ENCODE assay signal across 10 mouse cellular contexts in the genomic region with DNA sequence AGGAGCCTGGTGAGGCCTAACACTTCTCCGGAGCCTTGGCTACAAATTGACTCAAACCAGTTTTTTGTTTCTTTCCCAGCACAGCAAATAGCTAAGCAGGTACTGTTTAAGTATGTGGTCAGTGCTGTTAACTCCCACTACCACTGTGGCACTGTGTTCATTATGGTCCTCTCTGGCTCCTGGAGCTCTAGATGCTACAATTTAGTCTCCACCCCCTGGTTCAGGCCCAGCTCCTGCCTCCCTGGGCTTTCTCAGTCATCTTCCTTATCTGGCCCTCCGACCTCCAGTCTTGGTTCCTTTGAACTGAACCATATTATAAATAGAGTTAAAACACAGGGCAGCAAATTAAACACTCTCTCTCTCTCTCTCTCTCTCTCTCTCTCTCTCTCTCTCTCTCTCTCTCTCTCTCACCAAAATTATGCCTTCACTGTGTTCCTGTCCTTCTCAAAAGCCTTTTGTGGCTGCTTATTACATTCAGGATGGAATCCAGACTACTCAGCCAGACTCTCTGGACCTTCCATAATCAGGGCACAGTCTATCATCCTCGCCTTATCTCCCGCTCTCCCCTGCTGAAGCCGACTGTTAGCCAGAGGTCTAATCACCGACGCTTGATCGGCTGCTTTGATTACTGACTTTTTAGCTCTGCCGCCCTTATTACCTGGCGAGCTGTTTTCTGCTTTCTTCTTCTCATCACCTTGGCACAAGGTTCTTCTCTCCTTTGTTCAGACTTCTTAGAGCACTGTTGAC.
A peak's percentile ranks its signal among the peaks of the same experiment; 100 is the strongest.
DNase-seq lines count a peak whose midpoint lies in the region; ATAC-seq lines count a peak whose summit lies in the region.
"Had no signal": no experiment of that assay in that cellular context is flagged by ENCODE, and none has a peak within 500 bp of the region (broad histone marks: within the 10 kb centered on the region; RNA-seq: fewer than 3 reads in every experiment).

No protein-coding gene starts in this region.

- ATAC-seq in hindbrain, embryonic 12.5 days (ENCODE audit: low FRiP score): no peak
- ATAC-seq in hindbrain, embryonic 16.5 days: no peak
- no peak for ATAC-seq in liver, embryonic 11.5 days (replicated peaks; ENCODE audit: low FRiP score)

- H3K36me3 ChIP-seq in hindbrain, embryonic 12.5 days: no peaks in the 10 kb centered on the region
- no peaks in the 10 kb centered on the region for H3K36me3 ChIP-seq in hindbrain, embryonic 16.5 days (ENCODE audit: control insufficient read depth, insufficient read depth, low read length)
- H3K36me3 ChIP-seq in liver, embryonic 11.5 days (ENCODE audit: control insufficient read depth, insufficient read depth, low read length): no peaks in the 10 kb centered on the region
- H3K36me3 ChIP-seq: hindbrain, embryonic 15.5 days had no signal

- no peak overlapping the region for H3K4me3 ChIP-seq in hindbrain, embryonic 12.5 days
- no peak overlapping the region for H3K4me3 ChIP-seq in hindbrain, embryonic 16.5 days (ENCODE audit: low read length)
- H3K4me3 ChIP-seq in liver, embryonic 11.5 days (ENCODE audit: low read depth, low read length): no peak overlapping the region
- H3K4me3 ChIP-seq: hindbrain, embryonic 15.5 days had no signal

- H3K9ac ChIP-seq in hindbrain, embryonic 12.5 days: no peak overlapping the region
- no peak overlapping the region for H3K9ac ChIP-seq in hindbrain, embryonic 16.5 days (ENCODE audit: low read depth, low read length)
- no peak overlapping the region for H3K9ac ChIP-seq in liver, embryonic 11.5 days (ENCODE audit: low read depth, low read length)
- H3K9ac ChIP-seq: hindbrain, embryonic 15.5 days had no signal

- 23% methylated on average over 10 of the region's 10 CpGs for WGBS in hindbrain, embryonic 12.5 days
- whole genome bisulfite sequencing in hindbrain, embryonic 16.5 days: 27% methylated on average over 10 of the region's 10 CpGs
- WGBS in liver, embryonic 11.5 days: 22% methylated on average over 10 of the region's 10 CpGs

- H3K27ac ChIP-seq in hindbrain, embryonic 12.5 days: peak overlapping the region; percentile 19; the same call in 1 of the 2 replicates
- H3K27ac ChIP-seq in hindbrain, embryonic 16.5 days (ENCODE audit: low read depth, low read length): no peak overlapping the region
- H3K27ac ChIP-seq in liver, embryonic 11.5 days (ENCODE audit: low read depth, low read length): peak overlapping the region; percentile 8; the same call in 1 of the 2 replicates
- H3K27ac ChIP-seq: hindbrain, embryonic 15.5 days had no signal

- peaks cover 46% of the 10 kb centered on the region for H3K4me1 ChIP-seq in hindbrain, embryonic 12.5 days
- peaks cover 22% of the 10 kb centered on the region for H3K4me1 ChIP-seq in hindbrain, embryonic 16.5 days (ENCODE audit: control insufficient read depth, insufficient read depth, low read depth, low read length)
- H3K4me1 ChIP-seq in liver, embryonic 11.5 days (replicated peaks; ENCODE audit: control insufficient read depth, insufficient read depth, low read length): peaks cover 56% of the 10 kb centered on the region

- H3K27me3 ChIP-seq in hindbrain, embryonic 12.5 days: peaks cover 12% of the 10 kb centered on the region; the same call in 1 of the 2 replicates
- H3K27me3 ChIP-seq in hindbrain, embryonic 16.5 days (replicated peaks; ENCODE audit: control insufficient read depth, insufficient read depth, low read length): no peaks in the 10 kb centered on the region
- no peaks in the 10 kb centered on the region for H3K27me3 ChIP-seq in liver, embryonic 11.5 days (replicated peaks; ENCODE audit: control insufficient read depth, insufficient read depth, low read length)
- H3K27me3 ChIP-seq: hindbrain, embryonic 15.5 days had no signal

- no peak overlapping the region for H3K4me2 ChIP-seq in hindbrain, embryonic 12.5 days (replicated peaks)
- no peak overlapping the region for H3K4me2 ChIP-seq in hindbrain, embryonic 16.5 days (ENCODE audit: low read length)
- H3K4me2 ChIP-seq in liver, embryonic 11.5 days: peak overlapping the region; percentile 39; the same call in 1 of the 2 replicates
- H3K4me2 ChIP-seq: hindbrain, embryonic 15.5 days had no signal

- DNase-seq in Muller cell, postnatal 12 days (ENCODE audit: inconsistent ontology term): peak; percentile 61
- peak; percentile 56 for DNase-seq in embryo, embryonic 10.5 days (ENCODE audit: low spot score)
- no peak for DNase-seq in liver, embryonic 11.5 days (ENCODE audit: low spot score)
- no peak for DNase-seq in spleen, adult 12 weeks (ENCODE audit: low spot score)
- no peak for DNase-seq in right cerebral cortex, postnatal 14 days
- DNase-seq: cerebellum, adult 2 months had no signal

- no peaks in the 10 kb centered on the region for H3K9me3 ChIP-seq in hindbrain, embryonic 12.5 days (replicated peaks)
- no peaks in the 10 kb centered on the region for H3K9me3 ChIP-seq in hindbrain, embryonic 16.5 days (ENCODE audit: control insufficient read depth, low read length)
- no peaks in the 10 kb centered on the region for H3K9me3 ChIP-seq in liver, embryonic 11.5 days (ENCODE audit: control insufficient read depth, low read length)
- H3K9me3 ChIP-seq: G1E; hindbrain, embryonic 15.5 days had no signal

Comparison
In these comparisons a context has a peak if more than half of its experiments do, and no peak if none do; other contexts are left out.
1. DNase-seq: peak in Muller cell, postnatal 12 days (single experiment) and embryo, embryonic 10.5 days (single experiment); none in liver, embryonic 11.5 days (single experiment), spleen, adult 12 weeks (single experiment) and right cerebral cortex, postnatal 14 days (single experiment).